Comparison of ENCODE assay signal across 8 mouse cellular contexts in genomic region chr7:99365069-99365468, GRCm38 (mm10). TPM values are rescaled to one million over a fixed set of nuclear protein-coding genes. Genes with fewer than 3 reads are reported as not detected.
A peak's percentile ranks its signal among the peaks of the same experiment; 100 is the strongest.
DNase-seq lines count a peak whose midpoint lies in the region; ATAC-seq and TF ChIP-seq lines count a peak whose summit lies in the region.
"Had no signal": no experiment of that assay in that cellular context is flagged by ENCODE, and none has a peak within 500 bp of the region (broad histone marks: within the 10 kb centered on the region; RNA-seq: fewer than 3 reads in every experiment).

No protein-coding gene starts in this region.

- no peaks in the 10 kb centered on the region for H3K27me3 ChIP-seq in C2C12 (ENCODE audit: control insufficient read depth, insufficient read depth, insufficient read length)
- H3K27me3 ChIP-seq: heart, embryonic 15.5 days had no signal

- no peak overlapping the region for H3K4me3 ChIP-seq in C2C12 (ENCODE audit: insufficient read depth, poor library complexity, severe bottlenecking)
- H3K4me3 ChIP-seq: heart, embryonic 15.5 days had no signal

- peak; percentile 67 for ATAC-seq in megakaryocyte-erythroid progenitor cell, adult 5-6 weeks (replicated peaks; ENCODE audit: low FRiP score, low TSS enrichment, poor library complexity, severe bottlenecking)

- no peaks in the 10 kb centered on the region for H3K79me3 ChIP-seq in C2C12 (ENCODE audit: low read depth)

- peak; percentile 76 for DNase-seq in ES-CJ7 (ENCODE audit: low read depth, low spot score)
- DNase-seq in cerebellum, postnatal 36 days = peak; percentile 69 to 72
- DNase-seq in gastrocnemius, postnatal 14 days = peak; percentile 73
- DNase-seq in layer of hippocampus, adult 9-11 months = peak; percentile 45
- peak; percentile 70 for DNase-seq in right cerebral cortex, postnatal 14 days

- H3ac ChIP-seq in C2C12 (ENCODE audit: control insufficient read depth, insufficient read length, low read depth) = no peak overlapping the region

- no peaks in the 10 kb centered on the region for H3K79me2 ChIP-seq in C2C12 (ENCODE audit: control insufficient read depth, insufficient read depth)

- TF ChIP-seq CTCF in C2C12 (IDR thresholded peaks at IDR 0.05; ENCODE audit: control insufficient read depth, insufficient read depth, insufficient read length) = peak; percentile 35

- H3K36me3 ChIP-seq in C2C12 (ENCODE audit: control insufficient read depth, insufficient read depth) = no peaks in the 10 kb centered on the region
- H3K36me3 ChIP-seq: heart, embryonic 15.5 days had no signal

- intact Hi-C loops in gastrocnemius, postnatal 14 days (cut with DNase I; ENCODE audit: low total_unique reads) = no loop called here

TF ChIP-seq in C2C12, 6 proteins besides CTCF, POLR2A, EP300 and RAD21:
- TF ChIP-seq USF1 (IDR thresholded peaks at IDR 0.05; ENCODE audit: low read depth) (no peak), MYOD1 (IDR thresholded peaks at IDR 0.05; ENCODE audit: control insufficient read depth, insufficient read length, low read depth) (no peak), CEBPB (IDR thresholded peaks at IDR 0.05; ENCODE audit: low read depth) (no peak), MYOG (IDR thresholded peaks at IDR 0.05; ENCODE audit: control insufficient read depth, extremely low read depth, insufficient read length) (no peak), MAX (IDR thresholded peaks at IDR 0.05) (no peak), FOSL1 (IDR thresholded peaks at IDR 0.05; ENCODE audit: insufficient read depth, low read length, poor library complexity, severe bottlenecking) (no peak)

RNA-seq across cellular contexts. Expression of gene Serpinh1, which starts 12.0 kb away (rescaled TPM):
- polyA plus RNA-seq in C2C12 (2012; fragmentation: generic; extraction: Trizol) = 1,202 TPM
- total RNA-seq in gastrocnemius, postnatal 14 days (2021) = 100 to 1,000 TPM; 190 to 248 TPM
- not detected in 2 replicates for total RNA-seq in megakaryocyte-erythroid progenitor cell, adult 5-6 weeks (2014; fragmentation: Nextera tagmentation)
- total RNA-seq in megakaryocyte-erythroid progenitor cell, adult 5-6 weeks (2017) = not detected in 2 replicates

RNA-seq across cellular contexts. Expression of gene Gdpd5, which starts 16.1 kb away (rescaled TPM):
- 3.6 TPM for polyA plus RNA-seq in C2C12 (2012; fragmentation: generic; extraction: Trizol)
- total RNA-seq in gastrocnemius, postnatal 14 days (2021) = 1 to 10 TPM; 7.4 to 8.5 TPM
- 0.30 TPM in 1 of 2 replicates, not detected in the other for total RNA-seq in megakaryocyte-erythroid progenitor cell, adult 5-6 weeks (2014; fragmentation: Nextera tagmentation)
- total RNA-seq in megakaryocyte-erythroid progenitor cell, adult 5-6 weeks (2017) = 0.14 TPM in 1 of 2 replicates, not detected in the other

Comparison
In these comparisons a context has a peak if more than half of its experiments do, and no peak if none do; other contexts are left out.
1. RNA of gene Serpinh1, which starts 12.0 kb away (total RNA-seq): 190 to 248 TPM in gastrocnemius, postnatal 14 days; not detected in megakaryocyte-erythroid progenitor cell, adult 5-6 weeks; every median in the first group is over 100 times any median in the second.
2. RNA of gene Gdpd5, which starts 16.1 kb away (total RNA-seq): 7.4 to 8.5 TPM in gastrocnemius, postnatal 14 days; 0.14 to 0.30 TPM in megakaryocyte-erythroid progenitor cell, adult 5-6 weeks; every median in the first group is over 4 times any median in the second.
3. Peak in every context shown above with its lines, with median percentiles within 50 percentile points of each other: DNase-seq.